Mouse (Mus musculus) forelimb bud, embryonic 11.5 days (tissue): ENCODE data around the gene Asb10.

ENCODE experiments used
- DNase-seq: peaks from one replicate; pipeline ENCODE4 v3.0.0-alpha.2; 2012; ENCODE audit warnings: low read depth, low spot score

Asb10 gene

DNA sequence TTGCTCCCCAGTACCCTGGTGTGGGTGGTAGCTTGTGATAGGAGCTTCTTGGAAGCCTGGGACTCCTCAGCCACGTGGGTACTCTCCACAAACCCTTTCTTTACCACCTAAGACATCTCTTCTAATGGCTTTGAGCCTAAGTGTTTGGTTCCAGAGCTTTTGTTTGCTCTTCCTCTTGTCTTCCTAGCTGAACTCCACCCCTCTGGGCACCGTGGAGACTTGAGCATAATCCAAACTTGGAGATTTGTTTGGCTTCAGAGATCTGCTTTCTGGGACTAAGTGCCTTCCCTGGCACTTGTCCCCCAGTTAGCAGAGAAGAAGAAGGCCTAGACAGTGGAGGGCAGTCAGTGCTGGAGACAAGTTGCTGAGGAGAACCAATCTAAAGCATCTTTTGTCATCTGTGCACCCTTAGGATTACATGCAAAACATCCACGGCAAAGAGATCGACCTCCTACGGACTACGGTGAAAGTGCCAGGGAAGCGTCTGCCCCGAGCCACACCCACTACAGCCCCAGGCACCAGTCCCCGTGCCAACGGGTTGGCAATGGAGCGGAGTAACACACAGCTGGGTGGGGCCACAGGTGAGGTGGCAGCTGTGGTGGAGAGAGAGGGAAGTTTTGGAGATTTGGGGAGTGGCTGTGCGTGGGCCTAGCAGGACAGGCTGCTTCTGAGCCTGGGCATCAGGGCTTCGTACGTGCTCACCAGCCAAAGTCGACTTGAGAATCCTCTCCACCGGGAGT is 48.1 kb downstream of the Asb10 start:
- DNase-seq: no peak

DNA sequence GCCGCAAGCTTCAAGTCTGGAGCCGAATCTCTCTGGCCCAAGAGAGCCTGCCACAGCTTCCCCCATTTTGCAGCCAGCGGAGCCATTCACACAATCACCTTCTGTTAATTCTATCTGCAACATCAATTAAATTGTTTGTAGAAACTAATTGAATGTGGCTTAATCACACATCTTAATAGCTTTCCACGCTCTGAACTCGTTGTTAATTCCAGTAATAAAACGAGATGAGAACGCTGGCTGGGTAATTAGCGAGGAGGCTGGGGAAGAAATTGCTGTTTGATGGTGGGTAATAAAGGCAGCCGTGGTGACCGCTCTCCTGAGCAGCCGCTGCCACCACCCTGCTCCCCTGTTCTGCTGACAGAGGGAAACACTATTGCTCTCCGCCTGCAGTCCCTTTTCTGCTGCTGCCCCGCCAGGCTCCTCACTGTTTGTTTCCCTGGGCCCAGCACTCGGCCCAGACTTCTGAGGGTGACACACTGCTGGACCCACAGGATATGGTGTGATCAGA is 50.3 kb downstream of the Asb10 start:
- no peak for DNase-seq

DNA sequence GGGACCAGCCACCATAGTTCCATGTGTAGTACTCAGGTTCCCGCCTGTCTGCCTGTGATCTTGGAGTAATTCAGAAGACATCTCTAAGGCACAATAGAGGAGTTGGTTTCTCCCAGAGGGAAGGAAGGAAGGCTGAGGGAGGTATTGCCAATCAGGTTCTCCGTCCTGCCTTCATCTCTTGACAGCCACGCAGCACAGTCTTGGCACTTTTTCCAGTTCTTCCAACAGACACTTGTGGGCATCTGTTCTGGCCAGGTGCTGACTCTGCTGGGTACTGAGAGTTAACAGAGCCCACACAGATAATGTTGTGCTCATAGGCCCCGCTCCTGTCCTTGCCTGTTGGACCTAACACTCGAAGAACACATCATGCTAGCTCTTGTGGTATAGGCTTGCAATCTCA is 54.0 kb downstream of the Asb10 start:
- no peak for DNase-seq

DNA sequence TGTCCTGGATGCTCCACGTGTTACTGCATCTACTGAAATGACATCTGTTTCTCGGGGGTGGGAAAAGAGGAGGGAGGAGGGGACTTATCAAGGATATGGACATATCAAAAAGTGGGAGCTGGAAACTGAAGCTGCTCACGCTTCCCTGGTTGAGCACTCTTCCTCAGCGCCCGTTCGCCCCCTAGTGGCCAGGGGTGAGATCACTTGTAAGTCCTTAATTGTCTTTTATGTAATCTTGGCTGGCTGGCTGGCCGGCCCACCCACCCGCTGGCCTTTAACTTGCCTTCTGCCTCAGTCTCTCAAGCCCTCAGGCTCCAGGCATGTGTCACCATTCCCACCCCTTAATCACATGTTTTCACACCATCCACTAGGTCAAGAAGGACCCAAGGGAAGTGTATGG is 54.7 kb downstream of the Asb10 start:
- peak; percentile 85 for DNase-seq

DNA sequence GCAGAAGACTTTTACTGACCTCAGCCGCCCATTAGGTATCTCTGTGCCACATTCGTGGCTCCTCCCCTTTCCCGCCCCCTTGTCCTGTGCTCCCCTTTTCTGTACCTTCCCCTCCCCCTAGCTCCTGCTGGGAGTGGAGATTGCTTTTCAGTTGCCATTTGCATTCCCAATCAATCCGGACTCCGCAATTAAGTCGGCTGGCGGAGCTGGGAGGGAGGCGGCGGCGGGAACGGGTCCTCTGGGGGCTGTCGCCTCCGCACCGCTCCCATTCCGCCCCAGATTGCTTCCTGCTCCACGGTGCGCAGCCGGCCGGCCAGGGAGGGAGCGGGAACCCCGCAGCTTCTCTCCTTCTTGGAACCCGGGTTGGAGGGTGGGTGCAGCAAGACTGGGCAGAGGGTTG is 55.8 kb downstream of the Asb10 start:
- DNase-seq: no peak

DNA sequence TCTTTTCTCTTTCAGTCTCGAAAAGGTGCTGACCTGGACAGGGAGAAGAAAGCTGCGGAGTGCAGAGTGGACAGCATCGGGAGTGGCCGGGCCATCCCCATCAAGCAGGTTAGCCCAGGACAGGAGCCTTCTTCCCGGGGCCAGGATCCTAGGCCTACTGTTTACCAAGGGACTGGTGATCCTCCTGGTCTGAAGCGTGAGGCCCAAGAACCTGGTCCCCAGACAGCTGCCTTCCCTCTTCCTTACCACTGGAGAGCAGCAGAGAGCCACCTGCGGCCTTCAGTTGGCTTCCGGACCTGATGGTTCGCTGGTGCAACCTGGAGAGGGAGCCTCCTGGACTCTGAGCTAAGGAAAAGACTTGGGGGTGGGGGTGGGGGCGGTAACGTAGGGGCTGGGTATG is 57.5 kb downstream of the Asb10 start:
- peak; percentile 83 for DNase-seq
